Mouse (Mus musculus) cerebellum, adult 8-10 months (tissue): ENCODE data around the gene Nckipsd.

Experiments
- DNase-seq: peaks from one replicate; pipeline ENCODE4 v3.0.0; 2022

The Nckipsd gene

DNA sequence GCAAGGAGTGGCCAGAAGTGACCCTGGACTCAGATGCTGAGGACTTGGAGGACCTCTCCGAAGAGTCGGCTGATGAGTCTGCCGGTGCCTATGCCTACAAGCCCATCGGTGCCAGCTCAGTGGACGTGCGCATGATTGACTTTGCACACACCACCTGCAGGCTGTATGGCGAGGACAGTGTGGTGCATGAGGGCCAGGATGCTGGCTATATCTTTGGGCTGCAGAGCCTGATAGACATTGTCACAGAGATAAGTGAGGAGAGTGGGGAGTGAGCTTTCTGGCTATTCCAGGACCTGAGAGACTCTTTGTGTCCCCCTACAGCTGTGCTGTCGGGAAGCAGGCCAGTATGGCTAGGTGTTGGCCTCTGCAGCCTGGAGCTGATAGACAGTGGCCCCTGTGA, 2.4 kb upstream of the Nckipsd start:
- DNase-seq = no peak

DNA sequence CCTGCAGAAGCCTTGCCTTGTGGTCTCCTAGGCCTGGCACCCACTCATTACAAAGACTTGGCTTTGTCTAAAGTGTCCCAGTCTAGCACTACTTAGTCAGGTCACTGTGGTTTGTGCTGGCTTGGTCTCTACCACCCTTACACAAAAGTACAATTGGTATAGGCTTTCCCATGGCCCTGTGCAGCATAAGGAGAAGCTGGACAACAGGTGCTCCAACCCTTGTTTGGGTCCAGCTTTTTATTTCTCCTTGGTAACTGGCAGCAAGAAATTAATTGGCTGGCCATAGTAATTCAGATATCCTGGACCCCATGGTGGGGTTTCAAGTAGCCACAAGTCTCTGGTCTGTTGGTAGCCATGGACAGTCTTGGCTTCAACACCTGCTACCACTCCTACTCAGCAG, 1.8 kb upstream of the Nckipsd start:
- no peak for DNase-seq

DNA sequence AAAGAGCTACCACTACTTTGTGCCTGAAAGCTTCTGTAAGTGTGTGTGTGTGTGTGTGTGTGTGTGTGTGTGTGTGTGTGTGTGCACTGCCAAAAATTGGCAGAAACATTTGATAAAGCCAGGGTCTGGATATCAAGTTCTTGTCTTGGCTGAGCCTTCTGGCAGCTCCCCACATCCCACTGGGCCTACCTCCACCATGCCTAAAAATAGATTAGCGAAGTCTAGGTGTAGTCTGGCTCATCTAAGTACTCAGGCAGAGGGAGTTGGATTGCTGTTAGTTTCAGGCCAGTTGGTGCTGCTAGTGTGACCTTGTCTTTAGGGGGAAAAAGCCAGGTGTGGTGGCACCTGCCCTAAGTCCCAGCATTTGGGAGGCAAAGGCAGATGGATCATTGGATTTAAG, 1.3 kb upstream of the Nckipsd start:
- no peak for DNase-seq

DNA sequence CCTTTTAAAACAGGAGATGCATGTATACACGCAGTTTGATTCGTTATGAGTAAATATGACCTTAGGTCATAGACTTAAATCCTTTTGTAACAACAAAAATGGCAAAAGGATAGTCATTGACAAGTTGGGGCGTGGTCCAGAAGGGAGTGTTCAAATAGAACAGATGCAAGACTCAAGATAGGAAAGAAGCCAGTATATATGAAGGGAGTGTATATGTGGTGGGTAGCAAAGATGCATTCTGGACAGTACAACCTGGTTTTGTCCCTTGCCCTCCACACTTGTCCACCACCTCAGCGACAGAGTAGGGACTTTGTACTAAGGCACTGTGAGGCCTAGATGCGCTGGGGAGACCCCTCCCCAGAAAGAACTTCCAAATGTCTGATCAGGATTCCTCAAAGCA, 494 bp upstream of the Nckipsd start:
- DNase-seq = no peak

DNA sequence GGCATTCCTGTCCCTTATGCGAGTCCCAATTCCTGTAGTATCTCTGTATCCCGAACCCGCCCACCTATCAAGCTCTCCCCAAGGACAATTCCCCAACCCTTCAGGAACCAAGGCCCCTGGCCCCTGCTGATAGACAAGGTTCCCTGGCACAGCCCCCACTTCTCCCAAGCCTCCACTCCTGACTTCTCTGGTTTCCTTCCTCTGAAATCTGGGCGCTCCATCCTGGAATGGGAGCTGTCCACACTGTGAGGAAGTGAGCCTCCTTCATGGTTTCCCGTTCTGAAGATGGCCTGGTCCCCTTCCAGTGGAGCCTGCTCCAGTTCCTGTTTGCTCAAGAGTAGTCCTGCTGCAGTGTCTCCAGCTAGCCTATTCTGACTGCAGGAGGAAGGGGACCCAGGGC, 1.0 kb downstream of the Nckipsd start:
- no peak for DNase-seq

DNA sequence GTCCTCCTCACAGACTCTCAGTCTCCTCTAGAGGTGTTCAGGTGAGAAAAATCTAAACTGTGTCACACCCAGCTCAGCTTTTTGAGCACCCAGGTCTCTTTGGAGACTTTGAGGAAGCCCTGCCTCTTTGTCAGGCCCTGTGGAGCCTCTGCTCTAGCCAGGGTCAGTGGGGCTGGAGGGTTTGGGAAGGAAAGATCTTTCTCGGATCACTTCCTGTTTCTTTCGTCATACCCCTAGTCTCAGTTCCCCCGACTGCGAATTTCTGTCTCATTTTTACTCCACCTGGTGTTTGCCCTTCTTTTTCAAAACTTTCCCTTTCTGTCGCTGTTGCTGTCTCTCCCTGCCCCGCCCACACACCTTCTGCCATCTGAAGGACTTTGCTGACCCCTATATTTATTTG, 1.6 kb downstream of the Nckipsd start:
- DNase-seq = no peak

DNA sequence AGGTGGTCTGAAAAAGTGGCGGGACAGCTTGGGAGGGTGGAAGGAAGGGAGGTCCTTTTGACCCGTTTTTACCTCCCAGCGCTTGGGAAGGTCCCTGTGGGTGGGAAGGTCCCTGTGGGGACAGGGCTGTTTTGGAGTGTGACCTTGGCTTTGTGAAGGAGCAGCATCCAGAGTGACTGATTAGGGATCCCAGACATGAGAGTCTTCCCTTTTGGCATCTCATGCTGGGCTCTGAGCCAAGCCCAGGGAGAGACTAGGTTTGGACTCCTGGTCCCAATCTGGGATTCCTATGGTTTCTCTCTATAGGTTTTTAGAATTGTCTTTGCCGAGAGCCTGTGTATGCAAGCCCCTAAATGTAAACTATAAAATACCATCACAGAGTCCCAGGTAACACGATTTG, 2.3 kb downstream of the Nckipsd start:
- DNase-seq = no peak

DNA sequence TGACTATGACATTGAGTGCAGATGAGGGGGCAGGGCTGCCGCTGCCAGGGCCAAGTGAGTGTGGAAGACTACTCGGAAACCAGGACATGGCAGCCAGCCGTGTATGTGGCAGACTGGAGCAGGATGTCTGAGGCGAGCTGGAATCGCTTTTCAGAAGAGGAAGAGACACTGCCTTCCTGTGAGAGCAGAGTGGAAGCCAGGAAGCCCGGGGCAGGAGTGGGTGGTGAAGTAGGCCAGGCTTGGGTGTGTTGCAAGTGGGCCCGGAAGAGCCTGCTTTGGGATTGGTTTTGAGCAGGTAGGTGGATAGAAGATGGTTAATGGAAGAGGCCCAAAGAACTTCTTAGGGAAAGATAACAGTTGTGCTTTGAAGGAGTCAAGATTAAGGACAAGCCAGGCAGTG, 7.4 kb downstream of the Nckipsd start:
- DNase-seq = no peak

DNA sequence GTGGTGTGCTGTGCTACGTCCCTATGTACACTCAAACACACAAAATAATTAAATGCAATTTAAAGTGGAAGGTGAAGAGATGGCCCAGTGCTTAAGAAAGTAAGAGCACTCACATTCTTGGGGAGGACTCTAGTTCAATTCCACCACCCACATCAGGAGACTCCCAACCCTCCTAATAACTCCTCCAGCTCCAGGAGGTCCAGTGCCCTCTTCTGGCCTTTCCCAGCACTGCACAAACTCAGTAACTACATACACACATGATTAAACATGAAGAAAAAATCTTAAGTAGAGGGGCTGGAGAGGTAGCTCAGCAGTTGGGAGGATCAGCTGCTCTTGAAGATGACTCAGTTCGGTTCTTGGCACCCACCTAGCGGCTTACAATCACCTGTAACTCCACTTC, 11.3 kb downstream of the Nckipsd start:
- DNase-seq = peak; percentile 62

DNA sequence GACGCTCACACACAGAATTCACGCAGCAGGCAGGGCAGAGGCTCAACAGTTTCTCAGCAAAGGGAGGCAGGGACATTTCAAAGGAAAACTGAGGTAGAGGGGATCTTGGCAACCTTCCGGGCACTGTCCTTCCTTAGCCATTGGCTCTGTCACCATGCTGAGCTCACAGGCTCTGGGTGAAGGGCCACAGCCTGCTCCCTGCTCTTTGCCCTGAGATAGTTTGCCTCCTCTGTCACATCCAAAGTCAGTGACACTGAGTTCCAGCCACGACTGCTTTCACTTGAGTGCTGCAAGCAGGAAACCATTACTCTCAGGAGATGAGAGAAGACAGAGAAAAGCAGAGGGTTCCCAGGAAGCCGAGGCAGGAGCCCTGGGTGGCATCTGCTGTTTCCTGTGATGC, 11.9 kb downstream of the Nckipsd start:
- no peak for DNase-seq

DNA sequence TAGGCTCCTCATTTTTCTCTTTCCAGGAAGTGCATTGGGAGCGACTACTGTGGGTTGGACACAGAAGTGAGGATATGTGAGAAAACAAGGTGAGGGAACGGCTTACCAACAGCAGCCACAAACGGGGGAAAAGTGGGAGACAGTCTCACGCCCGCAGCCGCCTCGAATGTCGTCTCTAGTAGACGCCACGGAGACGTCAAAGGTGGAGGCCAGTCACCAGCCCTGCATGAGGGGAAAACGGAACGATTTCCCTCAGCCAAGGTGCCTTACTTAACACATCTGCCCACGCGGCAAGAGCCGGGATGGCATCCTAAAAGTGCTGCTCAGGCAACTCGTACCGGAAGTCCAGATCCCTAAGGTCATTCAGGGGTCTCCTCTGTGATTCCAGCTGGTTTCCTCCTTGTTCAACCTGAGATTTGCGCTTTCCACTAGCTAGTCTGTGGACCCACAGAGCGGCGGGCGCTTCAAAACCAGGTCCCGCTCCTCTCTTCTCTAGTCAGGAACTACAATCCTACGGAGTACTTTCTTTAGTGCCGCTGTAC, 16.0 kb downstream of the Nckipsd start:
- DNase-seq = no peak

DNA sequence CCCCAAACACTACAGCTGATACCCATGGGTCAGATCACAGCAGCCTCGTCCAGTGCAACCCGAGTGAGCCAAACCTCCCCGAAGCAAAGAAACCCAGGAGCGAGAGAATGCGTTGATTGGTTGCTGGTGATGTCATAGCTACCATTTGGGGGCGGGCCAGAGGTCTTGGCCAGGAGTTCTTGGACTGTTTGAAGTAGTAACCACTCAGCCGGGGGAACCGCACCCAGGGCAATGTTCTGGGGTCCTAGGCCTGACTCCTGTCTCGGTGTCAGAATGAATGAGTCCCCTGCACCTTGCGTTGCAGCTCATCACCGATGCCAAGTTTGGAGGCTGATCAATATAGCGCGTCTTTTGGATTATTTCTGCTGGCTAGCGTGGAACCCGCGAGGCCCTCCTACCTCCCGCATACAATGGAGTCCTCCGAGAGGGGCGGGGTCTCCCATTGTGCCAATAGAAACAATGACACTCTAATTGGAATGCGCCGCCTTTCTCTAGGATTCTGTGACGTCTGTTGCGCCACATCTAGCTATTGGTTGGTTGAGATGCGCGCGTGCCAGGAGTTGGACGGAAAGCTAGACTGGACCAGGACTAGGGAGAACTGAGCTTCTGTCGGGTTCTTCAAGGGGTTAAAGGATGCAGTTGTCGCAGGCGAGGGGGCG, 16.7 kb downstream of the Nckipsd start:
- peak; percentile 99 for DNase-seq

DNA sequence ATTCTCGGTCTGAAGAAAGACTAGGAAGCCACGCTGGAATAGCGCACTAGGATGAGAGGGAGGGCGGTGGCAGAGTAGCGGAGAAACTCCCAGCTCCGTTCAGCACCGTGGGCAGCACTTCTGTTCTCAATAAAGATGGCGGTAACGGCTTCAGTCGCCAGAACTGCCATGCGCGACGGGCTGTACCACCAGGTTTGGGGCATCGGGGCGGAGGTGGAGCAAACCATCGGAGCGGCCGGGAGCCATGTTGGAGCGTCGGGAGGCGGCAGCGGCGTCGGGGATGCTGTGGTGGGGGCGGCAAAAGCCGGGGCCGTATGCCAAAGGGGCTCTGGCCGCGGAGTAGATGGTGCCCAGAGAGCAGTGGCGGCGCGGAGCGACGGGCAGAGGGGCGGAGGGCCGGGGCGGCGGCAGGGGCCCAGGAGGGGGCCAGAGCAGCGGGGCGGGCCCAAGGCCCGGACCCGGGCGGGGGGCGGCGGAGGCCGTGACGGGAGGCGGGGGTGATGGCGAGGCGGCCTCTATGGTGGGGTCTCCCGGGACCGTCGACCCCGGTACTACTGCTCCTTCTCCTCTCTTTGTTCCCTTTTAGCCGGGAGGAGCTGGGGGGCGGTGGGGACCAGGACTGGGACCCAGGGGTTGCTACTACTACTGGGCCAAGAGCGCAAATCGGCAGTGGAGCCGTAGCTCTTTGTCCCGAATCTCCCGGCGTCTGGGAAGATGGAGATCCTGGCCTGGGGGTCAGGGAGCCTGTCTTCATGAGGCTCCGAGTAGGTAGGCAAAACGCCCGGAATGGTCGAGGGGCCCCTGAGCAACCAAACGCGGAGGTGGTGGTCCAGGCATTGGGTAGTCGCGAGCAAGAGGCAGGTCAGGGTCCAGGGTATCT, 17.9 kb downstream of the Nckipsd start, which contains the start of gene Celsr3:
Celsr3 (plus strand) TSS at position 501 of the 880 bp plus-strand sequence.
- peak; percentile 92 for DNase-seq

DNA sequence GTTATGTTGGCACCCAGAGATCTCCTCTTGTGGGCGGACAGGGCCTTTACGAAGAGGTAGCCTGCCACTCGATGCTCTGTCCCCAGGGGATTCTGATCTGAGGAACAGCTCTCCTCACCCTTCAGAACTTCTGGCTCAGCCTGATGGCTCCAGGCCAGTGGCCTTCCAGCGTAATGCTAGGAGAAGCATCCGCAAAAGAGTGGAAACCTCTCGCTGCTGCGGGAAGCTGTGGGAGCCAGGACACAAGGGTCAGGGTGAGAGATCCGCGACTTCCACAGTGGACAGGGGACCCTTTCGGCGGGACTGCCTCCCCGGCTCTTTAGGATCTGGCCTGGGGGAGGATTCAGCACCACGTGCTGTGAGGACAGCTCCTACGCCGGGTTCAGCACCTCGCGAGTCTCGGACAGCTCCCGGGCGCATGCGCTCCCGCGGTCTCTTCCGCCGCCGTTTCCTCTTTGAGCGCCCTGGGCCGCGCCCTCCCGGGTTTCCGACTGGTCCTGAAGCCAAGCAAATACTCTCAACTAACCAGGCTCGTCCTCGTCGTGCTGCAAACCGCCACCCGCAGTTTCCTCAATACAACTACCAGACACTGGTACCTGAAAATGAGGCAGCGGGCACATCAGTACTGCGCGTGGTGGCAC, 18.7 kb downstream of the Nckipsd start:
- DNase-seq = peak; percentile 78

DNA sequence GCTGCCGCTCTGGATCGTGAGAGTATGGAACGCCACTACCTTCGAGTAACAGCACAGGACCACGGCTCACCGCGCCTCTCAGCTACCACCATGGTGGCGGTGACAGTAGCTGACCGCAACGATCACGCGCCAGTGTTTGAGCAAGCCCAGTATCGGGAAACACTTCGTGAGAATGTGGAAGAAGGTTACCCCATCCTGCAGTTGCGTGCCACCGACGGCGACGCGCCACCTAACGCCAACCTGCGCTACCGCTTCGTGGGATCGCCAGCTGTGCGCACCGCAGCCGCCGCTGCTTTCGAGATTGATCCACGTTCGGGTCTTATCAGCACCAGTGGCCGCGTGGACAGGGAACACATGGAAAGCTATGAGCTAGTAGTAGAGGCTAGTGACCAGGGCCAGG, 19.3 kb downstream of the Nckipsd start:
- DNase-seq = no peak

DNA sequence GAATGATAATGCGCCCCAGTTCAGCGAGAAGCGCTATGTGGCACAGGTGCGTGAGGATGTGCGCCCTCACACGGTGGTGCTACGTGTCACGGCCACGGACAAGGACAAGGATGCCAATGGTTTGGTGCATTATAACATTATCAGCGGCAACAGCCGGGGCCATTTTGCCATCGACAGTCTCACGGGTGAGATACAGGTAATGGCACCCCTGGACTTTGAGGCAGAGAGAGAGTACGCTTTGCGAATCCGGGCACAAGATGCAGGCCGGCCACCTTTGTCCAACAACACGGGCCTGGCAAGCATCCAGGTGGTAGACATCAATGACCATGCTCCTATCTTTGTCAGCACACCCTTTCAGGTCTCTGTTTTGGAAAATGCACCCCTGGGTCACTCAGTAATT, 19.7 kb downstream of the Nckipsd start:
- peak; percentile 52 for DNase-seq

DNA sequence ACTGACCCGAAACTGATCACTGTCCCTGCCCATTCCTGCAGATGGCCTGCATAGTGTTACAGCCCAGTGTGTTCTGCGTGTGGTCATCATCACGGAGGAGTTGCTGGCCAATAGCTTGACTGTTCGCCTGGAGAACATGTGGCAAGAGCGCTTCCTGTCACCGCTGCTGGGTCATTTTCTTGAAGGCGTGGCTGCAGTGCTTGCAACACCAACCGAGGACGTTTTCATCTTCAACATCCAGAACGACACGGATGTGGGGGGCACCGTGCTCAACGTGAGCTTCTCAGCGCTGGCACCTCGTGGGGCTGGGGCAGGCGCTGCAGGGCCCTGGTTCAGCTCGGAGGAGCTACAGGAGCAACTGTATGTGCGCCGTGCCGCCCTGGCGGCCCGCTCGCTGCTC, 23.5 kb downstream of the Nckipsd start:
- DNase-seq = no peak

DNA sequence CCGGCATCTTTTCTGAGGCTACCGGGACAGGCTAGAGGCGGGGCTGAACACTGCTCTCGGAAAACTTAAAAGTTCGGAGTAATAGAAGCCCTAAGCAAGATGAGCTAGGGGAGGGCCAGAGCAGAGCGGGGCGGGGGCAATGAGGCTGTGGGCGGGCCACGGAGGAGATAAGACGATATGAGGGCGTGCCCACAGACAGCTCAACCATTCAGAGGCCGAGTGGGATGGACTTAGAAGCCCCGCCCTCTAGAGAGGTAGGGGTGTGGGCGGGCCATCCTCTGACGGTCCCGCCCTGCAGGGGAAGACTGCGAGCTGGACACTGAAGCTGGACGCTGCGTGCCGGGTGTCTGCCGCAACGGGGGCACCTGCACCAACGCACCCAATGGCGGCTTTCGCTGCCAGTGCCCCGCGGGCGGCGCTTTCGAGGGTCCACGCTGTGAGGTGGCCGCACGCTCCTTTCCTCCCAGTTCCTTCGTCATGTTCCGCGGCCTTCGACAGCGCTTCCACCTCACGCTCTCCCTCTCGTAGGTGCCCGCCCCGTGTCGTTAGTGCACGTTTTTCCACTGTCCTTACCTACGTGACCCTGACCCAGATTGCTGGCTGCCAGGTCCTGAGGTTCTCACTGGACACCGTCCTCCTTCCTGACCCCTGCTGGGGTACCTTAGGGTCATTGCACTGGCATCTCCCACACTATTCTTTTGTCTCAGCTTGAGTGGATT, 24.4 kb downstream of the Nckipsd start:
- peak; percentile 69 for DNase-seq

DNA sequence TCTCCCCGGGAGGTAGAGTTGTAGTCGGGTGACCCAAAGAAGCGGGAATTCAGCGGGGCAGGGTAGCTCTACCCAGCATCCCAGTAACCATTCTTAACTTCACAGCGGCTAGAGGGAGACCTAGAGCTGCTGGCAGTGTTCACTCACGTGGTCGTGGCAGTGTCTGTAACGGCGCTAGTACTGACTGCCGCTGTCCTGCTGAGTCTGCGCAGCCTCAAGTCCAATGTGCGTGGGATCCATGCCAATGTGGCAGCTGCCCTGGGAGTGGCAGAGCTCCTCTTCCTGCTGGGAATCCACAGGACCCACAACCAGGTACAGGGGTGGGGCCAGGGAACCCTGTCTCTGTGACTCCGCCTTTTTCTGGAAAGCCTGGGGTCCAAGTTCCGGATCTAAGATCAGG, 34.8 kb downstream of the Nckipsd start:
- peak; percentile 75 for DNase-seq

DNA sequence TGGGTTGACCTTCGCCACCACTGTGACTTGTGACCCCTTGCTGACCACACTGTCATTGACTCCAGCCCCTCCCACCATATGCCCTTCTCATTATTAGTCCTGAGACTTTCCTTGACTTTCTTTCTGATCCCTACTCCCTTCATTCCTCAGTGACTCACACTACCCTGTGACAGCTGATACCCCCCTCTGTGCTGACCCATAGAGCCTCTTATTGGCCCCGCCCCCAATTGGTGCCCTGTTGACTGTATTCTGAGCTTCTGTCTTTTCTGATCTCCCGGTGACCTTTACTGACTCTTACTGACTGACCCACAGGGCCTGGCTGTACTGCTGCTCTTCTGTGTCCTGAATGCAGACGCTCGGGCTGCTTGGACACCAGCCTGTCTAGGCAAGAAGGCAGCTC, 37.2 kb downstream of the Nckipsd start:
- DNase-seq = no peak

DNA sequence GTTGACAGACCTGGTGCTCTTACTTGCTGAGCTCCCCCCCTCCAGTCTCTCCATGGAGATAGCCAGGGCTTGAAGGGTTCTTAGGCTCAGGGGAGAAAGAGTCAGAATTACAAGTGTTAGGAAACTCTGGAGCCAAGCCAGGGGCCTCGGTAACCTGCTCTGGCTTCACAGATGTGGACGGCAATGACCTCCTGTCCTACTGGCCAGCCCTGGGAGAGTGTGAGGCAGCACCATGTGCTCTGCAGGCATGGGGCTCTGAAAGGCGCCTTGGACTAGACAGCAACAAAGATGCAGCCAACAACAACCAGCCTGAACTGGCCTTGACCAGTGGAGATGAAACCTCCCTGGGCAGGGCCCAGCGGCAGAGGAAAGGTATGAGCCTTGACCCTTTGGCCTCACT, 39.2 kb downstream of the Nckipsd start:
- DNase-seq = no peak

DNA sequence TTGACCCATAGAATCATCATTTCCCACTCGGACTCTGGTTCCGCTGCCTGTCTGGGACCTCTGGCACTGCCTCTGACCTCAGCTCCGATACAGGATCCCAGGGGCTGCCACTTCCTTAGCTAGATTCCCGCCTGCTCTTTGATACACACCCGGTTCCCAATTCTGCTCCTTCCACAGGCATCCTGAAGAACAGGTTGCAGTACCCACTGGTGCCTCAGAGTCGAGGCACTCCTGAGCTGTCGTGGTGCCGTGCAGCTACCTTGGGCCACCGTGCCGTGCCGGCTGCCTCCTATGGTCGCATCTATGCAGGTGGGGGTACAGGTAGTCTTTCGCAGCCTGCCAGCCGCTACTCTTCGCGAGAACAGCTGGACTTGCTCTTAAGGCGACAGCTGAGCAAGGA, 40.3 kb downstream of the Nckipsd start:
- no peak for DNase-seq

DNA sequence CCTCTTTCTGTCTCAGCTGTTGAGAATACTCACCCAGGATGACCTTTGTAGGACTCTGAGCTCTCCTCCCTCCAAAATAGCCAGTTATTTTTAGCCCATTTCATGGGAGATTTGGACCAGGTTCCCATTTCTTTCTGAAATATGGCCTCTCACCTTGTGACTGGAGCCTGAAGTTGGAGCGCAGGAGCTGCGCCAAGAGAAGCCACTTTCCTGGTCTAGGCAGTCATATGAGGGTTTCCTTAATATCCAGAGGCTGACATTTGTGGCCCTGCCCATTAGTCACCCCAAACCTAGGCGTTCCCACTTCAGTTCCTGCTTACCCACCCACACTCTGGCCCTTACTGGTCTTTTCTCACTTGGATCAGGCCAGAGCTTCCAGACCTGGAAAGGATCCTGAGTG, 44.8 kb downstream of the Nckipsd start, which contains the start of gene Slc26a6:
Slc26a6 (plus strand) TSS at position 308 of the 400 bp plus-strand sequence.
- DNase-seq = no peak
